Mouse (Mus musculus) midbrain, embryonic 14.5 days (tissue): ENCODE results near the gene Arxes2. TPM values are rescaled to one million over a fixed set of nuclear protein-coding genes. Genes with fewer than 3 reads are reported as not detected.
A peak's percentile ranks its signal among the peaks of the same experiment; 100 is the strongest.
"Not testable (repeated sequence)": the region's sequence is repeated elsewhere in the genome, so short reads cannot be mapped to it uniquely, and the experiment has no call there.

Source experiments
- ATAC-seq: fragments of 200-750 bp; cut with Nextera tagmentation; 2 replicates; pipeline ENCODE4 v1.8.0; 2017; ENCODE audit warnings: moderate number of reproducible peaks, moderate library complexity; ENCODE audit not compliant: low FRiP score, low TSS enrichment
- DNase-seq: peaks from one replicate; pipeline ENCODE4 v3.0.0-alpha.2; 2015
- H3K27ac ChIP-seq: fragments of 300-500 bp; sonication (generic); replicated peaks from 2 replicates; pipeline ENCODE4 v1.5.1; 2014; ENCODE audit warnings: mild to moderate bottlenecking, low read depth, low read length, moderate library complexity
- H3K27me3 ChIP-seq: fragments of 300-500 bp; sonication (generic); 2 replicates; pipeline ENCODE4 v1.6.1; 2014; ENCODE audit warnings: low read length, control low read depth, mixed read lengths; ENCODE audit not compliant: control insufficient read depth, insufficient read depth
- H3K36me3 ChIP-seq: fragments of 300-500 bp; sonication (generic); 2 replicates; pipeline ENCODE4 v1.6.1; 2014; ENCODE audit warnings: low read length, control low read depth; ENCODE audit not compliant: control insufficient read depth, insufficient read depth
- H3K4me1 ChIP-seq: fragments of 300-500 bp; sonication (generic); 2 replicates; pipeline ENCODE4 v1.6.1; 2014; ENCODE audit warnings: mild to moderate bottlenecking, antibody characterized with exemption, low read length, control low read depth; ENCODE audit not compliant: control insufficient read depth, insufficient read depth
- H3K4me2 ChIP-seq: fragments of 300-500 bp; sonication (generic); 2 replicates; pipeline ENCODE4 v1.6.1; 2014; ENCODE audit warnings: mild to moderate bottlenecking, low read length, moderate library complexity
- H3K4me3 ChIP-seq: fragments of 300-500 bp; sonication (generic); replicated peaks from 2 replicates; pipeline ENCODE4 v1.5.1; 2014; ENCODE audit warnings: low read depth, low read length
- H3K9ac ChIP-seq: fragments of 300-500 bp; sonication (generic); replicated peaks from 2 replicates; pipeline ENCODE4 v1.6.1; 2014; ENCODE audit warnings: mild to moderate bottlenecking, low read length, moderate library complexity
- H3K9me3 ChIP-seq: fragments of 300-500 bp; sonication (generic); 2 replicates; pipeline ENCODE4 v1.6.1; 2016; ENCODE audit warnings: low read length, control low read depth, mixed read lengths; ENCODE audit not compliant: control insufficient read depth
- WGBS: fragments of 180-500 bp; shearing (Covaris S2); extraction: QIAGEN DNeasy Blood & Tissue Kit; methylation state at CpG from one replicate; pipeline ENCODE4 v1.1.7; 2014; 5-methylcytosine and 5-hydroxymethylcytosine counted together
- polyA plus RNA-seq: library from polyadenylated mRNA; unstranded; fragments of >200 nt; fragmentation: Nextera tagmentation; extraction: Ambion mirVana; gene quantifications from 2 replicates; pipeline ENCODE4 v1.2.1, GENCODE M21; 2014

The Arxes2 gene
- polyA plus RNA-seq, 1 experiment from 2014 or later, result 312 TPM

GRCm38 (mm10) chrX:136007199-136007843, 13.7 kb downstream of the Arxes2 start:
- Histone ChIP-seq H3K9ac (no peak overlapping the region), H3K9me3 (no peaks in the 10 kb centered on the region), H3K27ac (0 out of 2 replicates have a peak overlapping the region, but pooled peaks have one; percentile 8), H3K4me1 (no peaks in the 10 kb centered on the region), H3K27me3 (no peaks in the 10 kb centered on the region), H3K4me3 (no peak overlapping the region), H3K4me2 (no peak overlapping the region), H3K36me3 (no peaks in the 10 kb centered on the region)
- ATAC-seq (no peak), DNase-seq (no peak)
- 21% methylated on average over 5 of the region's 5 CpGs for WGBS

- no peak overlapping the region for H3K9ac ChIP-seq
- DNase-seq (peak; percentile 14), ATAC-seq (no peak)
- H3K9me3 ChIP-seq, result no peaks in the 10 kb centered on the region
- no peak overlapping the region for H3K27ac ChIP-seq
- H3K36me3 ChIP-seq, result no peaks in the 10 kb centered on the region
- H3K4me3 ChIP-seq, result no peak overlapping the region
- no peak overlapping the region for H3K4me2 ChIP-seq
- no peaks in the 10 kb centered on the region for H3K27me3 ChIP-seq
- no peaks in the 10 kb centered on the region for H3K4me1 ChIP-seq
- WGBS, result 22% methylated on average over 2 of the region's 2 CpGs
Observed at GRCm38 (mm10) chrX:136014392-136014791, 20.8 kb downstream of the Arxes2 start.

GRCm38 (mm10) chrX:136030331-136030730, 36.7 kb downstream of the Arxes2 start:
- Histone ChIP-seq H3K36me3 (no peaks in the 10 kb centered on the region), H3K9me3 (no peaks in the 10 kb centered on the region), H3K9ac (no peak overlapping the region), H3K27ac (no peak overlapping the region), H3K4me3 (no peak overlapping the region), H3K4me1 (no peaks in the 10 kb centered on the region), H3K4me2 (no peak overlapping the region), H3K27me3 (no peaks in the 10 kb centered on the region)
- DNase-seq (peak; percentile 55), ATAC-seq (no peak)
- 42% methylated on average over 1 of the region's 1 CpGs for WGBS

- peak; percentile 93 for ATAC-seq
- H3K9me3 ChIP-seq, H3K9ac ChIP-seq, H3K36me3 ChIP-seq, H3K27ac ChIP-seq, H3K4me1 ChIP-seq, H3K27me3 ChIP-seq, DNase-seq: not testable (repeated sequence)
- H3K4me3 ChIP-seq, result peak within 1 kb of the TSS; percentile 31
- WGBS, result 47% methylated on average over 10 of the region's 49 CpGs
- H3K4me2 ChIP-seq, result peak within 1 kb of the TSS; percentile 53
Observed at GRCm38 (mm10) chrX:136032799-136033763, 39.5 kb downstream of the Arxes2 start, which contains the start of gene Arxes1. Gene Arxes1, plus strand, starts transcription at chrX:136033367.

- no peak for ATAC-seq
- Histone ChIP-seq H3K4me1 (no peaks in the 10 kb centered on the region), H3K4me2 (no peak overlapping the region), H3K4me3 (no peak overlapping the region), H3K36me3 (no peaks in the 10 kb centered on the region), H3K27me3 (no peaks in the 10 kb centered on the region), H3K9me3 (no peaks in the 10 kb centered on the region), H3K27ac (no peak overlapping the region), H3K9ac (no peak overlapping the region)
- no peak for DNase-seq
- WGBS, result 92% methylated on average over 1 of the region's 1 CpGs
Observed at GRCm38 (mm10) chrX:136043726-136044125, 50.1 kb downstream of the Arxes2 start.

Other genes starting within 250 kb of the Arxes2 start
- gene Bhlhb9, start 196.2 kb upstream of the Arxes2 start, polyA plus RNA-seq, result 101 and 124 TPM in 2 replicates
- 134 and 181 TPM in 2 replicates for gene Gprasp2, start 154.8 kb upstream of the Arxes2 start, polyA plus RNA-seq
- 141 and 142 TPM in 2 replicates for gene Arxes1, start 39.5 kb downstream of the Arxes2 start, polyA plus RNA-seq
- gene Bex2, start 74.4 kb downstream of the Arxes2 start, polyA plus RNA-seq, result 546 and 709 TPM in 2 replicates
- not detected in 2 replicates for gene Nxf3, start 91.4 kb downstream of the Arxes2 start, polyA plus RNA-seq
- 139 and 159 TPM in 2 replicates for gene Bex4, start 145.2 kb downstream of the Arxes2 start, polyA plus RNA-seq
- 133 and 136 TPM in 2 replicates for gene Tceal8, start 178.5 kb downstream of the Arxes2 start, polyA plus RNA-seq
- gene Tceal5, start 210.1 kb downstream of the Arxes2 start, polyA plus RNA-seq, result 8.0 and 17.2 TPM in 2 replicates
- gene Tceal7, start 221.0 kb downstream of the Arxes2 start, polyA plus RNA-seq, result 1.8 and 1.9 TPM in 2 replicates
- 195 and 260 TPM in 2 replicates for gene Bex1, start 221.7 kb downstream of the Arxes2 start, polyA plus RNA-seq